Mouse (Mus musculus) midbrain, embryonic 15.5 days (tissue): ENCODE measurements around the gene Stx2. TPM values are rescaled to one million over a fixed set of nuclear protein-coding genes. Genes with fewer than 3 reads are reported as not detected.

Source experiments
- ATAC-seq: fragments of 200-750 bp; cut with Nextera tagmentation; replicated peaks from 2 replicates; pipeline ENCODE4 v1.8.0; 2017; ENCODE audit warnings: moderate TSS enrichment
- H3K27ac ChIP-seq: fragments of 300-500 bp; sonication (generic); 2 replicates; pipeline ENCODE4 v1.5.1; 2015; ENCODE audit warnings: mild to moderate bottlenecking, inconsistent platforms
- H3K27me3 ChIP-seq: fragments of 300-500 bp; sonication (generic); replicated peaks from 2 replicates; pipeline ENCODE4 v1.6.1; 2015; ENCODE audit warnings: inconsistent platforms
- H3K36me3 ChIP-seq: fragments of 300-500 bp; sonication (generic); replicated peaks from 2 replicates; pipeline ENCODE4 v1.6.1; 2015; ENCODE audit warnings: inconsistent platforms
- H3K4me1 ChIP-seq: fragments of 300-500 bp; sonication (generic); 2 replicates; pipeline ENCODE4 v1.6.1; 2015; ENCODE audit warnings: inconsistent platforms
- H3K4me2 ChIP-seq: fragments of 300-500 bp; sonication (generic); 2 replicates; pipeline ENCODE4 v1.6.1; 2015; ENCODE audit warnings: inconsistent platforms, mild to moderate bottlenecking, moderate library complexity
- H3K4me3 ChIP-seq: fragments of 300-500 bp; sonication (generic); 2 replicates; pipeline ENCODE4 v1.5.1; 2015; ENCODE audit warnings: mild to moderate bottlenecking, inconsistent platforms
- H3K9ac ChIP-seq: fragments of 300-500 bp; sonication (generic); 2 replicates; pipeline ENCODE4 v1.6.1; 2015; ENCODE audit warnings: mild to moderate bottlenecking, inconsistent platforms
- H3K9me3 ChIP-seq: fragments of 300-500 bp; sonication (generic); 2 replicates; pipeline ENCODE4 v1.6.1; 2016; ENCODE audit warnings: inconsistent platforms
- WGBS: fragments of 180-500 bp; shearing (Covaris S2); methylation state at CpG from one replicate; pipeline ENCODE4 v1.1.7; 2015; ENCODE audit warnings: mixed read lengths; 5-methylcytosine and 5-hydroxymethylcytosine counted together
- polyA plus RNA-seq: library from polyadenylated mRNA; unstranded; fragments of >200 nt; fragmentation: Nextera tagmentation; extraction: Ambion mirVana; gene quantifications from 2 replicates; pipeline ENCODE4 v1.2.1, GENCODE M21; 2015

Gene Stx2
- polyA plus RNA-seq = 15.4 and 15.6 TPM in 2 replicates

DNA sequence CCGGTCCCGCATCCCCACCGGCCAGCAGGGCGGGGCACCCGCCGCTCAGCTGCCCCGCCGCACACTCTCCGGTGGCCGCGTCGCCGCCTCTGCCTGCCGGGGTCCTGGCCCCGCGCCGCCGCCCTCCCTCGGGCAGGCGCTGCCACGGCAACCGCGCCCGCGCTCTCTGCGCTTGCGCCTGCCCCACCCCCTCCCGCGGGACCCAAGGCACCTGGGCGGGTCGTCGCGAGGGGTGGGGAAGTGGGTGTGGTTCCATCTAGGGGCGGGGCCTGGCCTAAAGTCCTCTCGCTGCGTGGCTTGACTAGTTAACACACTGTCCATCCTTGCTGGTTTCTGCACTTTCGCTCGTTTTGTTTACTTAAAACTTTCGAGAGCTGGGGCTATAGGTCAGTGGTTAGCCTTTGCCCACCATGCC is at the start of gene Stx2:
Stx2 (minus strand) TSS at position 163 of the 415 bp plus-strand sequence.
- Histone ChIP-seq H3K27ac (peak within 1 kb of the TSS; percentile 64; the same call in 1 of the 2 replicates), H3K4me3 (peak within 1 kb of the TSS; percentile 77), H3K36me3 (no peaks in the 10 kb centered on the region), H3K27me3 (no peaks in the 10 kb centered on the region), H3K4me1 (peaks cover 24% of the 10 kb centered on the region), H3K9me3 (no peaks in the 10 kb centered on the region), H3K4me2 (peak within 1 kb of the TSS; percentile 83), H3K9ac (peak within 1 kb of the TSS; percentile 74)
- WGBS = under 1% methylated on average over 39 of the region's 39 CpGs
- ATAC-seq = peak; percentile 83

DNA sequence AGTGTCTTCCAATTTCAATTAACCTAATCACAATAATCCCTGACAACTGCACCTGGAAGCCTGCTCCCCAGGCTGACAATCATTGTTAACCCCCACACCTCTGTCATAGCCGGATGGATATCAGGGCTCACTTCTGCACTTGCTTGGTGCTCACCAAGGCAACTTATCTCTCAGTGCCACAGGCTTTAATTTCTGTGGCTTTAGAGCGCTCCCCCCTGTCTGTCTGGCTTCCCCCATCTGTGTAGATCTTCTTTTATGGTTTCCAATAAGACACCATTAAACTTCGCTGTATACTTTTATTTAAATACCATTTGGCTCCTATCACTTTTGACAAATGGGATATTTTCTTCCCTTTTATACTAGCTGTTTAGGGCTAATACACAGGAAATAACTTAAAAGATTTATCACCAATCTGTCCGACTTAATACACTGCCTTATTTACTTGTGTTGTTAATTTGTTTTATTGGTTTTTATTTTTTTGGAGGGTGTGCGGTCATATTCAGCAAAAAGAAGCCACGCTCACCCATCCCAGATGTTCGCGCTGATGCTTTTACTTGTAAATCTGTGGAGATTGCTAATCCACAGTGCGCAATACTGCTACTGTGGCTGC is 46.4 kb upstream of the Stx2 start:
- no peak for ATAC-seq

DNA sequence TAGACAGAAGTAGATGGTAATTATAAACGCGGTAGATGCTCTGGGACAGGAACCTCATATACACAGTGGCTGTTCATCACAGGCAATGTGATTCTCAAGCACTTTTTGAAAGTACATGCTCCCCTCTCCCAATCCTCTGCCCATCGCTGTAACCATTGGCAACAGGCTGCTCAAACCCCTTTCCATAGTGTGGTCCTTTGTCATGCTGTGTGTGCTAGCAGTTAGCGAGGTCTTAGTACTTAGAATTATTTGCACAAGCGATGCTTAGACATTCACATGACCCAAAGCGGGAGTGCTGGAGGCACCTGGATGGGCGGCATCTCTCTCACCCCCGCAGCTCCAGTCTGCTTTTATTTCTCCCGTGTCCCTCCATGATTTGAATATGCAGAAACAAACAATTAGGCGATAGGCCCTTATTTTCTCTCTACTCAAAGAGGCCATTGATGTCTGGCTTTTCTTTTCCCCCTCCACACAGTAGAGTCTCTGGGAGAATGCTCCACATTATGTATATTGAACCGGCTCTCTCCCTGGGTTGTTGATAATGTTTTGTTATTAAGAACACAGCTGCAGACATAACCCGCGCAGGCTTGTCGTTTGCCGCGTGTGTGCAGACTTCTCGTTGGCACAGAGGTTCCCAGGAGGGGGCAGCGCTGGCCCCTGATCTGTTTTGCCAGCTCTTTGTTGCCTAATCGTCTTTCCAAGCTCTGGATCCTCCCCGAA is 44.4 kb upstream of the Stx2 start:
- ATAC-seq = peak; percentile 87
- H3K9me3 ChIP-seq = no peaks in the 10 kb centered on the region
- peak overlapping the region; percentile 30 for H3K4me2 ChIP-seq
- 8% methylated on average over 20 of the region's 20 CpGs for WGBS
- H3K36me3 ChIP-seq = no peaks in the 10 kb centered on the region
- peak overlapping the region; percentile 72 for H3K27ac ChIP-seq
- H3K4me1 ChIP-seq = peaks cover 21% of the 10 kb centered on the region
- H3K27me3 ChIP-seq = no peaks in the 10 kb centered on the region
- H3K4me3 ChIP-seq = no peak overlapping the region
- H3K9ac ChIP-seq = no peak overlapping the region

More for the DNA sequence above, 46.4 kb upstream of the Stx2 start:
- Histone ChIP-seq H3K9ac (no peak overlapping the region), H3K27ac (no peak overlapping the region), H3K4me2 (no peak overlapping the region), H3K9me3 (no peaks in the 10 kb centered on the region), H3K27me3 (no peaks in the 10 kb centered on the region), H3K4me1 (peaks cover 11% of the 10 kb centered on the region), H3K4me3 (no peak overlapping the region), H3K36me3 (no peaks in the 10 kb centered on the region)
- WGBS = 88% methylated on average over 9 of the region's 9 CpGs

DNA sequence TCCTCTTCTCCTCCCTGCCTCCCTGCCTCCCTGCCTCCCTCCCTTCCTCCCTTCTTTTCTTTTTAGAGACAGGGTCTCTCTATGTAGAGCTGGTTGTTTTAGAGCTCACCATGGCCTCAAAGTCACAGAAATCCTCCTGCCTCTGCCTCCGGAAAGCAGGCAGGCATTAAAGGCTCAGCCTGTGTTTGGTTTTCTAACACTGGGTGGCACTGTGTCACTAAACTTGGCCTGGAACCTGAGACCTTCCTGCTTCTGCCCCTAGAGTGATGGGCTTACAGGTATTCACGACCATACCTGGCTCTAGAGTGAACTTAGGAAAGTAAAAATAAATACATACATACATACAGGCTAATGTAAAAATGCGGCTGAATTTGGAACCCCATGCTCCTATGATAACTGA is 43.5 kb upstream of the Stx2 start:
- no peaks in the 10 kb centered on the region for H3K36me3 ChIP-seq
- no peaks in the 10 kb centered on the region for H3K27me3 ChIP-seq
- H3K4me1 ChIP-seq = peaks cover 24% of the 10 kb centered on the region
- no peaks in the 10 kb centered on the region for H3K9me3 ChIP-seq
- no peak overlapping the region for H3K4me2 ChIP-seq
- ATAC-seq = no peak
- no peak overlapping the region for H3K9ac ChIP-seq
- H3K27ac ChIP-seq = no peak overlapping the region
- no peak overlapping the region for H3K4me3 ChIP-seq
- WGBS = 87% methylated on average over 3 of the region's 3 CpGs

DNA sequence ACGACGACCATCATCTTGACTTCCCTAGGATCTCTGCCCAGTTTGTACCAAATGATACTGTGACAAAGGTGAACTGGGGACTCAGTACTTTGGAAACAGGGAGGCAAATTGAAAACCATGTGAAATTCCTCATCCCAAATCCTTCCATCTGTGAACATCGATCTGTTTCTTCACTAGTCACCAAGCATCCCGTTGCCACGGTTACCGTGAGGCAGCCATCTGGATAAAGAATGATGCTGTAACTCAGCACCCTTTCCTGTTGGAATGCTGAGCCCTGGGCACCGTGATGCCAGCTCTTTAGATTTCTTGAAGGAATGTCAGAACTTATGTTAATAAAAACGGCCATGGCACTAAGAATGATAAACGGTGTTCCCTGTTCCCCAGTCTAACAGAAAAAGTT is 41.0 kb upstream of the Stx2 start:
- peaks cover 42% of the 10 kb centered on the region for H3K4me1 ChIP-seq

DNA sequence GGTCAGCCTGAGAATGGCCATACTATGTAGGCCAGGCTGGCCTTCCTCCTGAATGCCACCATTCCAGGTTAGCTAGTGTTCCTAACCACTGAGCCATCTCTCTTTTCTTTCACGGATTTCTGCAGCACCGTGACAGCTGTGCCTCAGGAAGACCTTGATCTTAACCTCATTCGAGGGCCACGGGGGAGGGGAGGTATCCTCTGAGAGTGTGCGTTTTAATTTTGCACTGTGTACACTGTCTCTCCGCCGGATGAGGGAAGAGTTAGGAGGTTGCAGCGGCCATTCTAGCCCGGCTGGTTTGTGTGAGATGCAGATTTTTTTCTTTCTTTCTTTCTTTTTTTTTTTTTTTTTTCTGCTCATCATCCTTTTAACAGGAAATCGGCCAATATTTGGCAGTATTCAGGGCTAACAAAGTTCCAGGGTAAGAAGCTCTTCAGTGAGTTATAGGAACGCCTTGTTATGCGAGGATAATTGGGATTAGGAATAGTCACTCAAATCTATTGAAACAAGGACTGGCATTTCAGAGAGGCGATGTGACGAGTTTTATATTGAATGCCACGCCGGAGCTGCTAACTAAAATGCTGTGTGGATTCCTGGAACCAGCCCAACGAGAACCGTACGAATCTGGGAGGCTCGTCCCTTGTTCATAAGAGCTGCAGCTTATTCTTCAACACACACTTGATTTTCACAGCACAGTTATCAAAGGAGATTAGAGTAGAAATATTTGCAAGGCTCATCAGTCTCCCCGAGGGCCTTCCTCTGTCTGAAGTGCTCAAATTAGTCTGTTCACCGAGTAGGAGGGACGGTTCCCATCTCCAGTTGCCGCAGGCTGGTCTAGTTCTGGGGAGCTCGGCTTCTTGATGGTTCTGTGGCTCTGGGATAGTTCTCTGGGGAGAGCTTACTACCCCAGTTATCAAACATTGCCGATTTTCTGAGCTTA is 37.5 kb upstream of the Stx2 start:
- ATAC-seq = no peak; the same call in 1 of the 2 replicates
- Histone ChIP-seq H3K27ac (peak overlapping the region; percentile 75), H3K4me3 (0 out of 2 replicates have a peak overlapping the region, but pooled peaks have one; percentile 1), H3K9ac (0 out of 2 replicates have a peak overlapping the region, but pooled peaks have one; percentile 2), H3K4me1 (peaks cover 35% of the 10 kb centered on the region), H3K36me3 (no peaks in the 10 kb centered on the region), H3K27me3 (no peaks in the 10 kb centered on the region), H3K9me3 (no peaks in the 10 kb centered on the region), H3K4me2 (peak overlapping the region; percentile 27)
- WGBS = 14% methylated on average over 26 of the region's 26 CpGs

More for the DNA sequence above, 41.0 kb upstream of the Stx2 start:
- Histone ChIP-seq H3K4me2 (no peak overlapping the region), H3K36me3 (no peaks in the 10 kb centered on the region), H3K4me3 (no peak overlapping the region), H3K9me3 (no peaks in the 10 kb centered on the region), H3K27me3 (no peaks in the 10 kb centered on the region), H3K9ac (no peak overlapping the region), H3K27ac (0 out of 2 replicates have a peak overlapping the region, but pooled peaks have one; percentile 21)
- WGBS = 45% methylated on average over 9 of the region's 9 CpGs
- ATAC-seq = no peak

DNA sequence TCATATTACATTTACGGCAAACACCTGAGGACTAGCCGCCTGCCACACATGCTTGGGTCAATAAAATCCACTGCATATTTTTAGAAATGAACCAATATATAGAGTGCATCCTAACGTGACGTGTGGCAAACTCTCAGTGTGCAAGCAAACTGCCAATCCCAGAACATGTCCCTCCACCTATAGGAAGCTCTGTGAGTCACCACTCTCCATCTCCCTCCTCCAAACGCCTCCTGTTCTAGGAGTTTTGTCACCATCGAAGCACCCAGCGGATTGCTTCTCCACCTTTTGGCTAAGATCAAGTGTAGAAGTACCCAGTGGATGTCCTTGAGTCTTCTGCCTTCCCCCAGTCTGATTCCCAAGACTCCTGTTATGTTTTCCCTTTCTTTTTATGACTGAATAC is 29.4 kb upstream of the Stx2 start:
- no peak for ATAC-seq
- no peak overlapping the region for H3K4me3 ChIP-seq
- WGBS = 88% methylated on average over 7 of the region's 7 CpGs
- no peak overlapping the region for H3K27ac ChIP-seq
- no peak overlapping the region for H3K9ac ChIP-seq
- no peaks in the 10 kb centered on the region for H3K27me3 ChIP-seq
- H3K9me3 ChIP-seq = no peaks in the 10 kb centered on the region
- no peaks in the 10 kb centered on the region for H3K36me3 ChIP-seq
- H3K4me2 ChIP-seq = no peak overlapping the region
- no peaks in the 10 kb centered on the region for H3K4me1 ChIP-seq

DNA sequence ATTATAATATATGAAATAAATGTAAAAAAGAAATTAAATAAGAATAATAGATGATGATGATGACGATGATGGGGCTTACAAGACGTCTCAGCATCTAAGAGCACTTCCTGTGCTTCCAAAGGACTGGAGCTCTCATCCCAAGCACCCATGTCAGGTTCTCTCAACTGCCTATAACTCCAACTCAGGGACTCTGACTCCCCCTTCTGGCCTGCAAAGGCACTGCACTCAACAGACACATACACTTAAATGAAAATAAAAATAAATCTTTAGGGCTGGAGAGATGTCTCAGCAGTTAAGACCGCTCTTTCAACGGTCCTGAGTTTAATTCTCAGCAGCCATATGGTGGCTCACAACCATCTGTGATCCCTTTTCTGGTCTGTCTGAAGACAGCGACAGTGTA is 28.3 kb upstream of the Stx2 start:
- H3K27ac ChIP-seq = no peak overlapping the region
- 89% methylated on average over 5 of the region's 5 CpGs for WGBS
- H3K9ac ChIP-seq = no peak overlapping the region
- no peaks in the 10 kb centered on the region for H3K9me3 ChIP-seq
- no peak overlapping the region for H3K4me2 ChIP-seq
- H3K36me3 ChIP-seq = no peaks in the 10 kb centered on the region
- no peaks in the 10 kb centered on the region for H3K27me3 ChIP-seq
- no peak for ATAC-seq
- no peak overlapping the region for H3K4me3 ChIP-seq
- H3K4me1 ChIP-seq = no peaks in the 10 kb centered on the region

DNA sequence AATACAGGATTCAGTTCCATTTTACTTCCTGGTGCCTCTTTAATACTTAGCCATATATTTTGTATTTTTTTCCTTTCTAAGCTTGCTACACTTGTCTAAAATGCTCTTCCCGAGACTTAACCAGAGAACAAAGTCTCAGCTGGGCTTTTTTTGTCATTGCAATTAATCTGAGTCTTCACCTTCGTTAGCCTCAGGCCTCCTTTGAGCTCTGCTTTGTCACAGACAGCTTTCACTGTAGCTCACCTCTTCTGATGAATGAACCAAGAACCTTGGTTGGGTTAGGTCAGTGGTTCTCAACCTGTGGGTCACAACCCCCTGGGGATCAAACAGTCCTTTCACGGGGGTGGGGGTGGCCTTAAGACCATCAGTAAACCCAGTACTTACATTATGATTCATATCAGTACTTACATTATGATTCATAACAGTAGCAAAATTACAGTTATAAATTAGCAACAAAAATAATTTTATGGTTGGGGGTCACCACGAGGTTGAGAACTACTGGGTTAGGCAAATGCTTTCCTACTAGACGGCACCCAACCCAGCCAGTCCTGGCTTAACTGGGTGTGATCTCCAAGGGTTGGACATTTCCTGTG is 20.9 kb upstream of the Stx2 start:
- 74% methylated on average over 5 of the region's 5 CpGs for WGBS
- ATAC-seq = no peak
- H3K27me3 ChIP-seq = no peaks in the 10 kb centered on the region
- no peak overlapping the region for H3K9ac ChIP-seq
- no peaks in the 10 kb centered on the region for H3K9me3 ChIP-seq
- peaks cover 4% of the 10 kb centered on the region for H3K36me3 ChIP-seq
- no peaks in the 10 kb centered on the region for H3K4me1 ChIP-seq
- no peak overlapping the region for H3K27ac ChIP-seq
- H3K4me3 ChIP-seq = no peak overlapping the region
- no peak overlapping the region for H3K4me2 ChIP-seq

DNA sequence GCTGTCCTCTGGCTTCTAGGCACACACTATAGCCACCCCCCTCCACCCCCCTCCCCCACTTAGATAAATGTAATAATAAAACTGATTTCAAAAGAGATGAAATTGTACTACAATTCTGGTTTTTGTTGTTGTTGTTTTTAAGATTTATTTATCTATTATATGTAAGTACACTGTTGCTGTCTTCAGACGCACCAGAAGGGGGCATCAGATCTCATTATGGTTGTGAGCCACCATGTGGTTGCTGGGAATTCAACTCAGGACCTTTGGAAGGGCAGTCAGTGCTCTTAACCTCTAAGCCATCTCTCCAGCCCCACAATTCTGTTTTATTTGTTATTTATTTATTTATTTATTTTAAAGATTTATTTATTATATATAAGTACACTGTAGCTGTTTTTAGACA is 18.3 kb upstream of the Stx2 start:
- Histone ChIP-seq H3K4me2 (no peak overlapping the region), H3K27ac (no peak overlapping the region), H3K4me3 (no peak overlapping the region), H3K9me3 (no peaks in the 10 kb centered on the region), H3K36me3 (peaks cover 4% of the 10 kb centered on the region), H3K9ac (no peak overlapping the region), H3K27me3 (no peaks in the 10 kb centered on the region), H3K4me1 (peaks cover 7% of the 10 kb centered on the region)
- 77% methylated on average over 1 of the region's 1 CpGs for WGBS
- no peak for ATAC-seq

DNA sequence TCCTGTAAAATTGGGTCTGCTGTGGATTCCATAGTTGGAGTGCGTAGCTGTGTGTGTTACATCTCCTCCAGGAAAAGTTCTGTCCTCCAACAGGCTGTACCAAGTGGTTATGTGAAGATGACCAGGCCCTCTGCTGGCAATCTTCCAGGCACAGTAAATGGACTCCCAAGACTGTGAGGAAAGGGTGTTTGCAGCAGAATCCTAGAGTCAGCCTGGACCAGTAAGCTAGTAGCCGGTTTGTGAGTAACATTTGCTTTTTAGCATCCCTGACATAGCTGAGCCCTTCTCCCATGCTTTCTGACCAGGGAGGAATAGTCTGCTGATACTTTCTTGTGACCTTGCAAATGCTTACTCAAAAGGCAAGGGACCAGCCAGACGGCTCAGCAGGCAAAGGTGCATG is 17.8 kb upstream of the Stx2 start:
- whole genome bisulfite sequencing = 92% methylated on average over 3 of the region's 3 CpGs

DNA sequence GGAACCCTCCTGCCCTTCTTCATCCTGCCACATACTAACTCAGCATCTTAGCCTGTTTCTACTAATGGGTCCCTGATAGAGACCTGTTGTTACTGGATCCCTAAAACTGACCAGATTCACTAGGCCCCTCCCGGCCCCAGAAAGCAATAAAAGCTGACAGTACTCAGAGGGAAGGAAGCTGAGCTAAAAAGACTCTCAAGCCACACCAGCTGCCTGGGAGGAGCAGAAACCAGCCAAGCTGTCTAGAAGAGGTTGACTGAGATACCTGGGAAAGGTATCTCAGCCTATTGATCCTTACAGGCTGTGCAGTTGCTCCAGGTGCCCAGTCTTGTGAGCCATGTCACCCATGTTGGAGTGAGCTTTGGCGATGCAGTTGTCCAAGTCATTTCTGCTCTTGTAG is 17.4 kb upstream of the Stx2 start:
- Histone ChIP-seq H3K4me2 (no peak overlapping the region), H3K27ac (no peak overlapping the region), H3K36me3 (peaks cover 4% of the 10 kb centered on the region), H3K4me1 (peaks cover 13% of the 10 kb centered on the region), H3K9me3 (no peaks in the 10 kb centered on the region), H3K9ac (no peak overlapping the region), H3K27me3 (no peaks in the 10 kb centered on the region), H3K4me3 (no peak overlapping the region)
- WGBS = 98% methylated on average over 2 of the region's 2 CpGs
- no peak for ATAC-seq

More for the DNA sequence above, 17.8 kb upstream of the Stx2 start:
- no peaks in the 10 kb centered on the region for H3K27me3 ChIP-seq
- H3K9me3 ChIP-seq = no peaks in the 10 kb centered on the region
- H3K4me3 ChIP-seq = no peak overlapping the region
- H3K36me3 ChIP-seq = peaks cover 4% of the 10 kb centered on the region
- H3K27ac ChIP-seq = no peak overlapping the region
- no peak overlapping the region for H3K4me2 ChIP-seq
- H3K4me1 ChIP-seq = peaks cover 12% of the 10 kb centered on the region
- no peak for ATAC-seq
- H3K9ac ChIP-seq = no peak overlapping the region
